Mouse (Mus musculus) C2C12 (cell line): Measurements from ENCODE around the gene 1500009L16Rik.

Experiments
- CEBPB ChIP-seq: IDR thresholded peaks from one replicate; pipeline ENCODE4 v1.6.1; 2011; ENCODE audit warnings: low read depth, mild to moderate bottlenecking, control low read depth, moderate library complexity
- CTCF ChIP-seq: IDR thresholded peaks from one replicate; pipeline ENCODE4 v1.5.1; 2011; ENCODE audit not compliant: control insufficient read depth, insufficient read depth, insufficient read length
- FOSL1 ChIP-seq: IDR thresholded peaks from one replicate; pipeline ENCODE4 v1.8.0; 2011; ENCODE audit warnings: mild to moderate bottlenecking, low read length; ENCODE audit not compliant: poor library complexity, insufficient read depth, severe bottlenecking
- MAX ChIP-seq: IDR thresholded peaks from one replicate; pipeline ENCODE4 v1.6.1; 2011; ENCODE audit warnings: mild to moderate bottlenecking, control low read depth
- MYOD1 ChIP-seq: IDR thresholded peaks from one replicate; pipeline ENCODE4 v1.6.1; 2011; ENCODE audit warnings: low read depth; ENCODE audit not compliant: control insufficient read depth, insufficient read length
- USF1 ChIP-seq: IDR thresholded peaks from one replicate; pipeline ENCODE4 v1.6.1; 2011; ENCODE audit warnings: low read depth, mild to moderate bottlenecking, control low read depth, moderate library complexity

DNA sequence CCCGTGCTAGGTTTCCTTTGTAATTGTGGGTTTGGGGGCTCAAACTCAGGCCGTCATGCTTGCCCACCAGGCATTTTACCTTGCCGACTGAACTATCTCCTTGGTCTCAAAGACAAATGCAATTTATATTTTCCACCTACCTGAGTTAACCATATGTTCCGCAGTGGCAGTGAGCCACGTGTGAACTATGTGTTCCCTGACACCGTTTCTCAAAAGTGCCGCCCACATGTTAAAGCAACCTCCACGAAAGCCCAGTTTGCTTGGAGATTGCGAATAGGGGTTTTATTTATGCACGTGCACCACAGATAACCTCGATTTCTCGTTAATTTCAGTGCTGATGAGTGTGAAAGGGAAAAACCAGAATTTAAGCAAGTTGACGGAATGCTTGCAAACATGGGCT, 36.1 kb downstream of the 1500009L16Rik start:
- TF ChIP-seq CTCF (no peak), MYOD1 (no peak), FOSL1 (no peak), CEBPB (no peak), MAX (no peak), USF1 (no peak)
